Mouse (Mus musculus) activated CD4-positive, CD25-positive, alpha-beta regulatory T cell, adult 4 months (primary cell): ENCODE measurements around the gene Gm28043. TPM values are rescaled to one million over a fixed set of nuclear protein-coding genes. Genes with fewer than 3 reads are reported as not detected.
A peak's percentile ranks its signal among the peaks of the same experiment; 100 is the strongest.

Experiments
- ATAC-seq: one replicate; pipeline ENCODE4 v1.8.0; 2017
- polyA plus RNA-seq, 2 experiments: library from polyadenylated mRNA; unstranded; fragments of 100-300 nt; shearing (Covaris generic); gene quantifications; one replicate each; pipeline ENCODE4 v1.2.1; 2017

The Gm28043 gene
- polyA plus RNA-seq, 2 experiments from 2014 or later = 2.4 to 4.2 TPM

DNA sequence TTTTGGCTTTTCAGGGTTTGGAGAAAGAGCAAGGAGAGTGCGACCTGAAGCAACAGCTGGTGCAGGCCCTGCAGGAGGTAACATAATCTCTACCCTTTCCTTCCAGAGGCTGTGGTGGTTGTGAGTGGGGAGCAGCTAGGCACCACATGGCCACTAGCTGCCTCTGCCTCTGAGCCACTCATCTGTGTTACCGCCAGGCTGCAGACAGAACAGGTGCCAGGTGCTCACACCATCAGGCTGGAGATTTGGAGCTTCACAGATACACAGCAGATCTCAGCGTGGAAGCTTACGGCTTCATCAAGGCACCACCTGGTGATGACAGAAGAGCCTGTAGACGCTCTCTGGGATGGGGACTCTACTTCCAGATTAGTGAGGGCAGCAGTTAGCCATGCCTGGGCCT is 14.3 kb downstream of the Gm28043 start:
- no peak for ATAC-seq

DNA sequence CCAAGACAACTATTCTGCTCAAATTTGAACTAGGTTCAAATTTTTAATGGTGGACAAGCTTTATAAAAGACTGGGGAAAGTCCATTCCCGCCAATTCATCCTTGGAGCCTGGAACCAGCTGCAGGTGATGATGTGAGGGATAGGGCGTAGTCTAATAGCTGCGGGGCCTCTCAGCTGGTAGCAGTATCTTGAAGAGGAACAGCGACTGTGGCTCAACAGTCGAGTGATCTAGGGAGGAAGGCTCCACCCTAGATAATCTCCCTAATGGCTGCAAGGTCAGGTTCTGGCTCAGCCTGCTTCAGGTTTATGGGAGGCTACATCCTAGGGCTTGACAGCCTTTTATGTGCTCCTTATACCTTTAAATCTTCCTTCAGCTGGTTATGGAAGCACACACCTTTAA is 14.9 kb downstream of the Gm28043 start:
- ATAC-seq = no peak

DNA sequence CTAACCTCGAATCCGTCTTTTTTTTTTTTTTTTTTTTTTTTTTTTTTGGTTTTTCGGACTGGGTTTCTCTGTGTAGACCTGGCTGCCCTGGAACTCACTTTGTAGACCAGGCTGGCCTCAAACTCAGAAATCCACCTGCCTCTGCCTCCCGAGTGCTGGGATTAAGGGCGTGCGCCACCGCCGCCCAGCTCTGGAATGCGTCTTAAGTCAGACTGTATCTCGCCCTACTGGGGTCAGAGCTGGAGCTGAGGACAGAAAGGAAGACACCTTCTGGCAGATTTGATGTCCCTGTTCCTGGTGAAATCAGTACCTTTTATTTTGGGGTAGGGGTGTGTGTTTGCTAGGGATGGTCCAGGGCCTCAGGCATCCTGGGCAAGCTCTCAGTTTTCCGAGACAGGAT is 17.6 kb downstream of the Gm28043 start:
- ATAC-seq = no peak

DNA sequence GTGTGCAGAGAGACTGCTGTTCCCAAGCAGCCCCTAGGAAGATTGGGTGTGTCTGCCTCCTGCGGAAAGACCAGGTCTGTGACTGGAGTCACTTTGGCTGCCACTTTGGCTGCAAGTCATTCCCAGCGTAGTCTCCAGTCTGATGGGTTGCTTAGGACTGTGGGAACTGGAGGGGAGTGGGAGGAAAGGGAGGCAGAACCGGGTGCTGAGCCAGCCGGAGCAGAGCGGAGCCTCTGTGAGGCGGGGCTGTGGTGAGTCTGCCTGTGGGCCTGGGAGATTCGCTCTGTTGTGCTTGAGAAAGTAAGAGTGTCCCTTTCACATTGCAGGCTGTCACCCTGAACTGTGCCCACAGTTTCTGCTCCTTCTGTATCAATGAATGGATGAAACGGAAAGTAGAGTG is 20.8 kb downstream of the Gm28043 start:
- ATAC-seq = no peak

DNA sequence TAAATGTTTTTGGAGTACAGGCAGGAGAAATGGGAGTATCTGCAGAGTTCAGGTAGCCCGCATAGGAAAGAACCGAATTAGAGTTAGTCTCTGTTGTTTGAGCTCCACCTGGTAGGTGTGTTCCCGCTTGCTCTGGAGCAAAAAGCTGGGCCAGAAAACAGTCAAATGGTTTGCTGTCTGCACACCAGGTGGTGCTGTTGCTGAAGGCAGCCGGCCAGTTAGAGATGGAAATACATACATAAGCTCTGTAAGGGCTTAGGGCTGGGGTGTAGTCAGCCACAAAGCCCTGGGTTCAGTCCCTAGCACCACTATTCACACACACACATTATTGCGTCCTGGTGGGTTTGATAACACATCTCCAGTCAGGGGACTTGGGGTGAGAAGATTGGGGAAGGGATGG is 21.4 kb downstream of the Gm28043 start:
- no peak for ATAC-seq

DNA sequence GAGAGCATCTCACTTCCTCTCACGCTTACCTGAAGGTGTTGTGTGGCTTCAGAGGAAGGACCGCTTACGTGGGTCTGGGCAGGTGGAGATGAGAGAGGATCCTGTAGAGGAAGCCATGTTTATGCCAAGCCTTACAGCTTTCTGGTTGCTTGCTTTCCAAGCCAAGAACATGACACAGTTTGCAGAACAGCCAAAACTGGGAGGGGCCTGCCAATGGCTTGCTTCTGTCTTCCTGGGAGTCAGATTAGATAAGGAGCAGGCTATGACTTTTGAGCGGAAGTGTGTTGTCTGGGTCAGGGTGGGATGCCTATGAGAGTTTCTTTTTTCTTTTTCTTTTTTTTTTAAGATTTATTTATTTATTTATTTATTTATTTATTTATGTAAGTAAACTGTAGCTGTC is 22.7 kb downstream of the Gm28043 start:
- ATAC-seq = no peak

DNA sequence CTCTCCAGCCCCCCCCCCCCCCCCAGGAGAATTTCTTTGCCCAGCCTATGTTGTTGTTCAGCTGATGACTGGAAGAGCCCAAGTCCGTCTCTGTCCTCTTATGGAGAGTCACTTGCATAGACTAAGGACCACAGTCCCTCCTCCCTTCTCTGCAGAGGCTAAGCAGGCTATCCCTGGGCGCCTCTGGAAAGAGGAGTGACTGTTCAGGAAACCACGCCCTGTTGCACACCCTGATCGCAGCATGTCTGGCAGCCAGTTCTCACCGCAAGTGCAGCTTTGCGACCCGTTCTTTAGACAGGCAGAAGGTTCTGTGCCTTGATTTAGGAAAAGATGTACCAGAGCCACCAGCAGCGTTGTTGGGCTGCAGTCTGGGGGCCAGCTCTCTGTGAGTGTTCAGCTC is 23.2 kb downstream of the Gm28043 start:
- ATAC-seq = no peak

DNA sequence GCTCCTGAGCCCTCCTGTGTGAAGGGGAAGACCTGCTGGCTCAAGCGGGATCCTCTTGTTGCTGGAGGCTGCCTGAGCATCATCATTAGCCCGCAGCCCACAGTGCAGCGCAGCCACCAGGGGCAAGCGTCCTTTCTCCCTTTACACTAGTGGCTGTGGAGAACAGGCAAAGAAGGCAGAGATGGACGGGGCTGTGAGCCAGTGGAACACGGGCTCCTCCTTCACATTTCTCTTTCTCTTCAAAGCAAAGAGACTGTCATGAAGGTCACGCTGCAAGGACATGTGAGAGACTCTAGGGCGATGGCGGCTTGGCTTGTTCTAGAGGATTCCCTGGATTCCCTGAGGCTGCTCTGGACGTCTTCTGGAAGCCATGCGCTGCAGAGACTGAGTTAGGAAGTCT is 26.3 kb downstream of the Gm28043 start:
- no peak for ATAC-seq

DNA sequence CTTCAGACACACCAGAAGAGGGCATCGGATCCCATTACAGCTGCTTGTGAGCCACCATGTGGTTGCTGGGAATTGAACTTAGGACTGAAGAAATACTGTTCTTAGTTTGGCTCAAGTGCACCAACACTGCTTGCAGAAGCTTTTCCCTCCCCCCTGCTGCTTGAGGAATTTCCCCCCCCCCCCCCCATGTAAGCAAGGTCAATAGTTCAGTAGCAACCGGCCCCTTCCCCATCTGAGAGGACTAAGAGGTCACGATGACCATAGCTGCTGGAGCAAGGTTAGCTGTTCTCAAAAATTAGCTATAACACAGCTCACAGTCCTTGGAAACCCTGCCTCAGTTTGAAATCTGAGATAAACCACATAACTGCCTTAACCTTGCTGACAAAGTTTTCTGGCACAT is 27.5 kb downstream of the Gm28043 start:
- no peak for ATAC-seq

DNA sequence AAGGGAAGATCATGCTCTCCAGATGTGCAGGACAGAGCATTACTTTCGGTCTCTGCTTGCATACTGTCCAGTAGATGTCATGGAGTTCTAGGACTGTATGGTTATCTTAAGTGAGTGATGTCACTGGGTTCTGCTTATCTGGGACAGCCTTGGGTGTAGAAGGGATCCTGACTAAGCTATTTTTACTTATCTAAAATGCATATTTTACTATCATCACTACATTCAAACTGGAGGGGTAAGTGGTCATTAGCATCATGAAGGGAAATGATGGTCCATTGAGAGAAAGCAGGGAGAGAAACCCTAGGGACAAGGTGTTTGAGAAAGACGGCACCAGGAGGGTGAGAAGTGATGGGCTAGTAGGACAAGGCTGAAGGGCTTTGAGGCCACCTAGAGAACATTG is 43.6 kb downstream of the Gm28043 start:
- no peak for ATAC-seq

DNA sequence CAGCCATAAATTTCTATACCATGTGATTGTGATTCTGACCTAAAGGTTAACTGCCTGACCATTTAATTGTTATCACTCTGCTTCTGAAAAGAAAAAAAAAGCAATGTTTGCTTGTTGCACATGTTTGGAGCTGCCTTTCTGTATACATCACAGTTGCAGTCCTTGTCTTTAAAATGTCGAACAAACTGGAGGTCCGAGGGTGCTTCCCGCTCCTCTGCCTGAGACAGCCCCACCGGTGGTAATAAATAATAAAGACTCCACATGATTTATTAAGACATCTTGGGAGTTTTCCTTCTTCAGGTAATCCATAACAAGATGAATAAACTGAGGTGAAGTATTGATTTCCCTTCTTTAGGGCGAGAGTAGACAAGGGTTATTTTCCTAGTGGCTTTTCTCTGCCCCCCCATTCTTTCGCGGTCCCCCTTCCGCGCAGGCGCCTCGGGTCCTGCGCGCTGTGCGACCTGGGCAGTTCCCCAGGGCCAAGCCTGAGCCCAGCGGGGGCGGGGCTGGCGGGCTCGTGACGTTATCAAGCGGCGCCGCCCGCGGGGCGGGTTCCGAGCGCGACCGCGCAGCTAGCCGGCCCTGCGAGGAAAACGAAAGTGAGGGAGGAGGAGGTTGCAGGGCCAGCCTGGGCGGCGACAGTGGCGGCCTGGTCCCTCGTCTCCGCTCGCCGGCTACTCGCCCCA is 45.5 kb downstream of the Gm28043 start, which contains the start of gene Cmtr1:
TSS of gene Cmtr1 (plus strand) at position 520 of the 686 bp plus-strand sequence.
- ATAC-seq = peak; percentile 82

DNA sequence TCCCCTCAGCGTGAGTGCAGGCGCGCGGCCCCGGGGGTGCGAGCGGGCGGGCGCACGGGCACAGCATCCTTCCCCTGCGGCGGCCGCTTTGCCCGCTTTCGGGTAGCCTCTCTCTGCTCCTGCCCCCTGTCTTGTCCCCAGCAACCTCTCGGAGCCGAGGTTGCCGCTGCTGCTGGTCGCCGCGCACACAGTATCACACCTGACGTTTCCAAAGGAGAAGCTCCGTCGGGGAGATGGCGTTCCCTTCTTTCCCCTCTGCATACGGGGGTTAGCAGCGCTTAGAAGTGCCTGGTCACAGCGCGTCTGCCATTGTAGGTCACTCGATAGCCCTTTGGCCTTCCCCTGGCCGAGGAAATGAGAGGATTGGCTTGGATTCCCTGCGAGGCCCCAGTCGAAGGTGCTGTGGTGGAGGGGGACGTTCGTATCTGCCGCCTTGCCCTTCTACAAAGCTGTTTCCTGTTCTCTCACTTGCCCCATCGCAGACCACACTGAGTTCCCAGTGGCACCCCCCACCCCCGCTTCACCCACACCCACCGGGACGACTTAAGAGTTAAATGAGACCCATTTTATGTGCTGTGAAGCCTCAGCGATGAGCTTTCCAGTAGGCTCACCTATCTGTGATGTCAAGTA is 46.2 kb downstream of the Gm28043 start:
- ATAC-seq = peak; percentile 48

DNA sequence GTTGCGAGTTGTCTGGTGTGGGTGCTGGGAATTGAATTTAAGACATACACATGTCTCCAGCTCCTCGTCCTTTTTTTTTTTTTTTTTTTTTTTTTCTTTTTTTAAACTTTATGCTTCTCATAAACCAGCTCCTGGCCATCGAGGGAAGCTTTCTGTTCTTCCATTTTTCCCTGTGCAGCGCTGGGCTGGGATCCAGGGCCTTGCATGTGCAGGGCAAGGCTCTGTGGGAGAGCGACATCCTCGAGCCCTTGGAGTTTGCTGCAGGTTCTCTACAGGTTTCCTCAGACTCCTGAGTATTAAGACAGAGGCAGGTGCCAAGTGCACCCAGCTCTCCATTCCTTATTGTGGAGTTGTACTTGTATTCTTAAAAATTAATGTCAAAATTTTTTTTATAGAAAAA is 47.5 kb downstream of the Gm28043 start:
- no peak for ATAC-seq

DNA sequence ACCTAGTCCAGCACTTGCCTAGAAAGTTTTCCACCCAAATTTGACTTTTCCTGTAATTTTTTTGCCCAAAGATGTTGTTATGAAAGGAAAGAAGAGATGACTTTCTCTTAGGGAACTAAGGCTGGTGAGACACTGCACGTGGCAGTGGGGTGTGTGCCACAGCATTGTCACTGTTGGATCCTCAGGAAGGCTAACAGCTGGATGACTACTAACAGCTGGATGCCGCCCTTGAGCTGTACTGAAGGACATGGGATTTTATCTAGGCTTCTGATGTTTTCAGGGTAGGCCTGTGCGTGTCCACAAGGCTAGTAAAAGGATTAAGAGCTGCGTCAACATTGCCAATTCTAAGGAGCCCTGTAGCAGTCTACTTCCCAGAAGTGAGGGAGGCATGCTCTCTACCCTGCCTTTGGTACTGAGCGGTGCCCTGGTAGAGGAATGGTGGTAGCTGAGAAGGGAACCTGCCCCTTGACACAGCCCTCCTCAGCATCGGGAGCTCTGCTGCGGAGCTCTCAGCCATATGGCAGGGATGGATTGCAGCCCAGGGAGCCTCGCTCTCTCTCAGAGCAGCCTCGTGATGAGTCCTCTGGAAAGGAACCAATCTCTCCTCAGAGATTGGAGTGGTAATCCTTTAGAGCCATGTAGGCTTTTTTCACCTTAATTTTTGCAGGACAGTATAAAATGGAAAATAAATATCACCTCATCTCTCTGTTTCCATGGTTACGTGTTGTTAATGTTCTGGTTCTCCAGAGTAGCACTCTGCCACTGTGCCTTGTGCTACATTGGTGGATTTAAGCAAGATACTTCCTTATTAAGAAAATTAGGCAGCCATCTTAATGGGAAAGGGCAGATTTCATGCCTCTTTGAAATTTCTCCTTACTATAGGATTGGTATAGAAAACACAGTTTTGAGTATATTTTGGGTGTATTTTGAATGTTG is 53.6 kb downstream of the Gm28043 start:
- ATAC-seq = no peak

DNA sequence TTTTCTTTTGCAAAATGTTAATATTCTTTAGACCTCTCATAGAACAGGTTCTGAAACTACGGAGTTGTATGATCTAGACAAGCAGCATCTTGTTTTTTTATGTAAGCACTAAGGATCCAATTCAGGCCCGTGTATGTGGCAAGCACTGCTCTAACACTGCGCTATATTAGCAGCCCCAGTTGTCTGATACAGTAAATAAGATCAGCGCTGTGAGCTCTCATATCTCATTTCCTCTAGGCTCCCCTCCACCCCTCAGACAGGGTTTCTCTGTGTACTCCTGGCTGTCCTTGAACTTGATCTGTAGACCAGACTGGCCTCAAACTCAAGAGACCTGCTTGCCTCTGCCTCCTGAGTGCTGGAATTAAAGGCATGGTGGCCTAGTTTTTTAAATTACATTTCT is 54.4 kb downstream of the Gm28043 start:
- no peak for ATAC-seq

DNA sequence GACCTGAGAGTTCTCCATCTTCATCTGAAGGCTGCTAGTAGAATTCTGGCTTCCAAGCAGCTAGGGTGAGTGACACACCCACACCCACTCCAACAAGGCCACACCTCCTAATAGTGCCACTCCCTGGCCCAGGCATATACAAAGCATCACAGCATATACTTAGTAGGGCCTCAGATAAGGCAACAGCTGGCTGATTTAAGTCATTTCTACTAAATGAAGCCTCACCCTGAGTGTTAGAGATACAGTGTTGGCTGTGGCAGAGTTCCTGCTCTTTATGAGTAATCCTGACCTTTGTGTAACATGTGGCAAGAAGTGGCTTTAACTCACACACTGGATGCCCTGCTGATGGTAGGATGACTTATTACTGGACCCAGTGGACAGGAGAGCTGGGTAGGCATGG is 55.3 kb downstream of the Gm28043 start:
- ATAC-seq = peak; percentile 28

DNA sequence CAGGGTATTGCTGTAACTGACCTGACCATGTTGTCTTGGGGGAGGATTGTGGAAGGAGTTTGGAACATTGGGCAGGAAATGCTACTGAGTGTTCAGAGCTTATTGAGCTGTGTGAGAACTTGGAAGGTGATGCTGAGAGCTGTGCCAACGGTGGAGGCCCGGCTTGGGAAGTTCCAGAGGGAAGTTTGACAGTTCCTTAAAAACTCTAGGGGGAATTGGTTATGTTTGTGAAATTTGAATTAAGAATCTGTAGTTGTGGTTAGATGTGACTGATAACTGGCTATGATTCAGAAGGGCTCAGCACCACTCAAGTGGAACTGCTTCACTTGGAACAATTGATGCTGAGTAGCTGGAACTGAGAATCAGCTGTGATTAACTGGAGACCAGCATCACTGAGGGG is 56.3 kb downstream of the Gm28043 start:
- ATAC-seq = no peak

DNA sequence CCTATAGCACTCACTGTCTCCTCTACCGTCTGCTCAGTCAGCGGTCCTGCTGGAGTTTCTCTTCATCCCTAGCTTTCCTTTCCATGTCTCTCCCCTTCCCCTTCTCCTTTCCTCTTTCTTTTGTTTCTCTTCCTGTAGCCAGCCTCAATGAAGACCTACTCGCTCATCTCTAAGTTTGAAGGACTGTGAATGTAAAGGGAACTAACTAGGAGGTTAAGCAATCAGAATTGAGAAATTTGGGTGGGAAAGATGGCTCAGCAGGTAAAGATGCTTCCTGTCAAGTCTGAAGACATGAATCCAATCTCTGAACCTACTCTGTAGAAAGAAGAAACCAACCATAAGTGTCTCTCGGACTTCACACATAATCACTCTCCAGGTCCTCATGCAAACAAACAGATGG is 58.6 kb downstream of the Gm28043 start:
- no peak for ATAC-seq

DNA sequence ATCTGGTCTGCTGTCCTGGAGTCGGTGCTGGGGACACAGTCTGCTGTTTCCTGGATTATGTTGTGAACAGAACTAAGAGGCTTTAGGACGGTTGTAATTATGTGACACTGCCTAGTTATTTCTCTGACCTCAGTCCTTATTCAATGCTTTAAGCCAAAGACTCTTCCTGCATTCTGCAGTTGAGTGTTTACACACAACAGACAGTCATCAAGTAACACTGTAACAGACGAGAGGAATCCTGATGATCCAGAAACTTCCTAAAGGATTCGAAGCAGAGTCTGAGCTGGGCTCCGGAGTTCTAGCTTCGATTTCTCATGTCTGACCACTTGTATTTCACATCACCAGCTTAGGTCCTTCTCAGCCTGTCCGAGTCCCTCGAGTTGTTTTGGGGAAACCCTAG is 63.9 kb downstream of the Gm28043 start:
- ATAC-seq = no peak

DNA sequence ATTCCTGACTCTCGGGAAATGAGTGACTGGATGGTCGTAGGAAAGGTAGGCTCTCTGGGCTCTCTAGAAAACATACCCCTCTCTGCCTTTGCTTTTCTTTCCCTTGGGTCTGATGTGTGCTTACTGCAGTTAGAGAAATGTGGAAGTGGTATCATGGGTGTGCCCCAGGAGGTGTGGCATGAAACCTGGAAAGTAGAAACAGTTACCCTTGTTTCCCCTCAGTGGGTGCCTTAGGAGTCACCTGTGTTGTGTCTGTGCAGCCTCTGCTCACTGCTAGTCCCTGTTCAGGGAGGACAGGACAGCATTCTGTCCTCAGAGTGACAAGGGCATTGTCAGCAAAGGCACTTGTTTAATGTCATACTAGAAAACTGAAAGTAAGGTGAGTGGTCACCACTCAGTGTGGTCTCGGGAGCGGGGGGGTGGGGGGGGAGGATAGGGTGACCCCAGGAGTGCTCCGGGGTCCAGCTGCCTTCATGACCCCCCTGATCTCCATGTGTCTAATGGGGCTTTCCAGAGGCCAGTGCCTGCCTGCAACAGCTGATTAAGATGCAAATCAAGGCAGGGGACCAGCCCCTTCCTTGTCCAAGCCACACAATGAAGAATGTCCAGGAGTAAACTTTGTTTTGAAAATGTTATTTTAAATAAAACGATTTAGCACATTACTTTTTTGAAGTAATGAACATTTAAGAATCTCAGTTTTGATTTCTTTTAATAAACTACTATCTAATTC is 64.5 kb downstream of the Gm28043 start:
- ATAC-seq = no peak

DNA sequence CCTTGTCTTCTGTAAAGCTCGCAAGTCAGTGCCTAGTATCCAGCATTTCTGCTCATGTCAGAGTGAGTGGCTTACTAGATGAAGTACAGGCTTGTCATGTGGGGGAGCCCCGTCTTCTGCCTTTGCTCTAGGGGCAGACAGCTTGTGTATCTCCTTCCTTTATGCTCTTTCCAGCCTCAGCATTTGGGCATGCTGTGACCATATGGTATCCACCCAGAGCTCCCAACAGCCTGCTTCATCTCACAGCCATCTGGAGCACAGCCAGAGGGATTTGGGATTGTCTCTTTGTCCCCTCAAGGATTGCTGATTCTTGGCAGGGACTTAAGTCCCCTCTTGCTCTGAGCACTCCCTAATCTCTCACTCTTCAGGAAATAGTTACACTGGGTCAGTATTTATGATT is 65.5 kb downstream of the Gm28043 start:
- no peak for ATAC-seq

DNA sequence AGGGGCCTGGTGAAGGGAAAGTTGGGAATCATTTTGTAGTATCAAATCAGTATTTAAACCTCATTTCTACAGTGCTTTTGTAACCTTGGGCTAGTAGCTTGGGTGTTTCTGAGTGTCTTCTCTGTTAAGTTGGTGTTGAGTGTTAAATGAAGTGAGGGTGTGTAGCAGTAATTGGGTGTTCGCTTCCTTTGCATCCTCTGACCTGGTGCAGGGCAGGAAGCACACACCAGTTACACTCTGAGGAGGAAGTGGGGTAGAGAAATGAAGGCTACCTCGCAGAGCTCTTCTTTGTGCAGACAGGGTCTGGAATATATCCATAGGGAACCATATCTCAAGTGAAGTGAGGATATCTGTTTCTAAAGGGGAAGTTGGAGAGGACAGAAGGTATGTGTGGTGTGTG is 66.2 kb downstream of the Gm28043 start:
- no peak for ATAC-seq

DNA sequence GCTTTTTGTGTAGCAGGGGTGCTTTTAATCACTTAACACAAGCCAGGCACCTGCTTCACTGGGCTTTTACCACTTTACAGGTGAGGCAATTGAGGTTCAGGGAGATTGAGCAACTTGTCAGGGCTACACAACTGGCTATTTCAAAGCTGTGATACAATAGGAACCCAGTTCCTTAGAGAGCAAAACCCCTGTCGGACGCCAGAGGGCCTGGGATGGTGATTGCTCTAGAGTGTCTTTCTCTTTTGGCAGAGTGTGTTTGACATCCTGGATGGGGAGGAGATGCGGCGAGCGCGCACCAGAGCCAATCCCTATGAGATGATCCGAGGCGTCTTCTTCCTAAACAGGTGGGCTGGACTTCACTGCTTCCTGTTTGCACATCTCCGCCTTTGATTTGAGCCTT is 67.0 kb downstream of the Gm28043 start:
- no peak for ATAC-seq
